Mouse (Mus musculus): ENCODE results near the gene Socs2.

Gene Socs2

GRCm38 (mm10) chr10:95420284-95420683, 3.3 kb upstream of the Socs2 start:
- DNase-seq: no peak

GRCm38 (mm10) chr10:95419726-95420125, 2.7 kb upstream of the Socs2 start:
- no peak for DNase-seq

- peak; percentile 60 to 64 for DNase-seq
Observed at GRCm38 (mm10) chr10:95418631-95419030, 1.7 kb upstream of the Socs2 start.

- peak; percentile 81 to 91 for DNase-seq
Observed at GRCm38 (mm10) chr10:95417496-95418236, 686 bp upstream of the Socs2 start.

- DNase-seq: no peak
Observed at GRCm38 (mm10) chr10:95416361-95416684, 657 bp downstream of the Socs2 start.

GRCm38 (mm10) chr10:95415533-95416360, 1.2 kb downstream of the Socs2 start:
- peak; percentile 52 to 69 for DNase-seq

GRCm38 (mm10) chr10:95415159-95415532, 1.8 kb downstream of the Socs2 start:
- DNase-seq: peak; percentile 23 to 39

- peak; percentile 49 to 73 for DNase-seq
Observed at GRCm38 (mm10) chr10:95414316-95415158, 2.4 kb downstream of the Socs2 start.

GRCm38 (mm10) chr10:95411139-95411538, 5.8 kb downstream of the Socs2 start:
- peak in 1 of 2 experiments; percentile 32 for DNase-seq

- DNase-seq: no peak
Observed at GRCm38 (mm10) chr10:95410709-95411108, 6.3 kb downstream of the Socs2 start.

GRCm38 (mm10) chr10:95410209-95410608, 6.8 kb downstream of the Socs2 start:
- no peak for DNase-seq

GRCm38 (mm10) chr10:95409149-95409548, 7.8 kb downstream of the Socs2 start:
- no peak for DNase-seq

GRCm38 (mm10) chr10:95408487-95408886, 8.5 kb downstream of the Socs2 start:
- DNase-seq: no peak

- DNase-seq: no peak
Observed at GRCm38 (mm10) chr10:95407541-95408160, 9.3 kb downstream of the Socs2 start.

GRCm38 (mm10) chr10:95404774-95405173, 12.2 kb downstream of the Socs2 start:
- no peak for DNase-seq

GRCm38 (mm10) chr10:95399689-95400354, 17.2 kb downstream of the Socs2 start:
- peak in 1 of 2 experiments; percentile 22 for DNase-seq

- DNase-seq: no peak
Observed at GRCm38 (mm10) chr10:95398489-95398888, 18.5 kb downstream of the Socs2 start.

GRCm38 (mm10) chr10:95397191-95397835, 19.7 kb downstream of the Socs2 start:
- peak; percentile 31 to 38 for DNase-seq

- DNase-seq: peak; percentile 44 to 46
Observed at GRCm38 (mm10) chr10:95396356-95396755, 20.6 kb downstream of the Socs2 start.

GRCm38 (mm10) chr10:95394819-95395812, 21.9 kb downstream of the Socs2 start:
- peak; percentile 12 to 34 for DNase-seq
